Mouse (Mus musculus): ENCODE measurements around the gene Crebl2. TPM values are rescaled to one million over a fixed set of nuclear protein-coding genes. Genes with fewer than 3 reads are reported as not detected.

The Crebl2 gene
- polyA plus RNA-seq, 2 experiments, result 3.0 to 8.1 TPM

DNA sequence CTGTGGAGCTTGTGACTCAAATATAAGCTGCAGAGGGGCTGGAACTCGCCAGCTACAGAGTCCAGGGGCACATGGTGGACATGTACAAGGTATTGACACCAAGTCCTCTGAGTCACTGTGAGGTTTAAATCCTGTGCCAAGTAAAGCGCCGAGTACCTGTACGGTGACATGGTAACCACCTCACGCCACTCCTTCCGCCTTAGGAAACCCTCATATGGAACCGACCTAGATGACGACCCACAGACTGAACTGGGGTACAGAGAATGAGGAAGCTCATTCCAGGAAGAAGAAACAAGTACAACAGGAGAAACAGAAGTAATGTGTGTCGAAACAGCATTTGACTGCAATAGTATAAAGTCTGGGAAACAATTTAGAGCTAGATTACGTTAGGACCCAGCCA, 33.7 kb upstream of the Crebl2 start:
- no peak for TF ChIP-seq POLR2A (IDR thresholded peaks at IDR 0.05; ENCODE audit: borderline replicate concordance, extremely low read depth, insufficient read depth, insufficient read length)
- Histone ChIP-seq H3K4me2 (replicated peaks; ENCODE audit: low read depth, low read length, severe bottlenecking) (no peak overlapping the region), H3K4me3 (replicated peaks; ENCODE audit: low read length) (no peak overlapping the region), H3K4me1 (ENCODE audit: control insufficient read depth, insufficient read depth, low read length) (no peaks in the 10 kb centered on the region), H3K36me3 (ENCODE audit: control insufficient read depth, insufficient read depth, low read length) (no peaks in the 10 kb centered on the region), H3K9me3 (ENCODE audit: control insufficient read depth, low read length) (no peaks in the 10 kb centered on the region), H3K27me3 (ENCODE audit: control insufficient read depth, insufficient read depth, low read length) (no peaks in the 10 kb centered on the region), H3K27ac (replicated peaks; ENCODE audit: low read depth, low read length) (no peak overlapping the region), H3K9ac (ENCODE audit: low read depth, low read length, severe bottlenecking) (no peak overlapping the region)
- DNase-seq (ENCODE audit: low spot score) (no peak), ATAC-seq (ENCODE audit: low FRiP score, low read depth) (no peak)
- 84% methylated on average over 10 of the region's 10 CpGs for WGBS

DNA sequence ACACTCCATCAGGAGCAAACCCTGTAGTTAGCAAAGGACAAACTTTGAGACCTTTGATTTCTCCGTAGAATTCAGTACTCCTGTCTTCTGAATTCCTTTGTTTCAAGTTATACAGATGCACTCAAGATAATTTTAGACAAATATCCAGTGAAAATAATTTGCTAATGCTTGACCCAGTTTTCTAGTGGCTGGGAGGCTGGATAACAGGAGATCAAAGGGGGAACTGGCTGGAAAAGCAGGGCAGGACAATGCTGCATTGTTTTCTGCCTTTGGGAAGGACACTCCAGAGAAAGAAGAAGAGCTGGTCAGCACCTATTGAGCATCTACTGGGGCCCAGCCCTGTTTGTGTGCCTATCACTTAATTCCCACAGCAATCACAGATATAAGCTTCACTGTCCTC, 28.5 kb upstream of the Crebl2 start:
- 90% methylated on average over 1 of the region's 1 CpGs for WGBS

DNA sequence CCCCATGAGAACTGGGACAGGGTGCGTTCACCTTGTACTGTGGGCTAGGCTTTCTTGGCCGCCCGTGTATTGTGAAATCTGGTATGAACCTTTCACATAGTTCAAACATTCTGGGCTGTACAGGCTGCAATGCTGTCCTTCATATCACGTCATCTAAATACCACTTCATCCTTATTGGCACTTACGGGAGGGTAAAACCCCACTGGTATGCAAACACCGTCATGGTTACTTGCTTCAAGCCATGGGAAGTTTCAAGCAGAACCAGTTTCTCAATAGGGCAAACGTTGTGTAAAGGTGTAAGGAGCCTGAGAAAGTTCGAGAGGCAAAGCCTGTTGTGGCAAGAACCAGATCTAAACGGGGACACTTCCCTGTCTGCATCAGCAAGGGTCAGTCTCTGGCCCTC, 27.3 kb upstream of the Crebl2 start:
- ATAC-seq (ENCODE audit: low FRiP score, low read depth), result no peak
- Histone ChIP-seq H3K27ac (replicated peaks; ENCODE audit: low read depth, low read length) (no peak overlapping the region), H3K27me3 (ENCODE audit: control insufficient read depth, insufficient read depth, low read length) (no peaks in the 10 kb centered on the region), H3K9ac (ENCODE audit: low read depth, low read length, severe bottlenecking) (no peak overlapping the region), H3K4me2 (replicated peaks; ENCODE audit: low read depth, low read length, severe bottlenecking) (no peak overlapping the region), H3K9me3 (ENCODE audit: control insufficient read depth, low read length) (no peaks in the 10 kb centered on the region), H3K4me1 (ENCODE audit: control insufficient read depth, insufficient read depth, low read length) (no peaks in the 10 kb centered on the region), H3K36me3 (ENCODE audit: control insufficient read depth, insufficient read depth, low read length) (no peaks in the 10 kb centered on the region), H3K4me3 (replicated peaks; ENCODE audit: low read length) (no peak overlapping the region)
- no peak for DNase-seq (ENCODE audit: low spot score)
- WGBS, result 63% methylated on average over 9 of the region's 9 CpGs
- no peak for TF ChIP-seq POLR2A (IDR thresholded peaks at IDR 0.05; ENCODE audit: borderline replicate concordance, extremely low read depth, insufficient read depth, insufficient read length)

More for the DNA sequence above, 28.5 kb upstream of the Crebl2 start:
- no peak for TF ChIP-seq POLR2A (IDR thresholded peaks at IDR 0.05; ENCODE audit: borderline replicate concordance, extremely low read depth, insufficient read depth, insufficient read length)
- Histone ChIP-seq H3K9ac (ENCODE audit: low read depth, low read length, severe bottlenecking) (no peak overlapping the region), H3K27ac (replicated peaks; ENCODE audit: low read depth, low read length) (no peak overlapping the region), H3K36me3 (ENCODE audit: control insufficient read depth, insufficient read depth, low read length) (no peaks in the 10 kb centered on the region), H3K9me3 (ENCODE audit: control insufficient read depth, low read length) (no peaks in the 10 kb centered on the region), H3K4me3 (replicated peaks; ENCODE audit: low read length) (no peak overlapping the region), H3K4me2 (replicated peaks; ENCODE audit: low read depth, low read length, severe bottlenecking) (no peak overlapping the region), H3K27me3 (ENCODE audit: control insufficient read depth, insufficient read depth, low read length) (no peaks in the 10 kb centered on the region), H3K4me1 (ENCODE audit: control insufficient read depth, insufficient read depth, low read length) (no peaks in the 10 kb centered on the region)
- ATAC-seq (ENCODE audit: low FRiP score, low read depth) (no peak), DNase-seq (ENCODE audit: low spot score) (no peak)

DNA sequence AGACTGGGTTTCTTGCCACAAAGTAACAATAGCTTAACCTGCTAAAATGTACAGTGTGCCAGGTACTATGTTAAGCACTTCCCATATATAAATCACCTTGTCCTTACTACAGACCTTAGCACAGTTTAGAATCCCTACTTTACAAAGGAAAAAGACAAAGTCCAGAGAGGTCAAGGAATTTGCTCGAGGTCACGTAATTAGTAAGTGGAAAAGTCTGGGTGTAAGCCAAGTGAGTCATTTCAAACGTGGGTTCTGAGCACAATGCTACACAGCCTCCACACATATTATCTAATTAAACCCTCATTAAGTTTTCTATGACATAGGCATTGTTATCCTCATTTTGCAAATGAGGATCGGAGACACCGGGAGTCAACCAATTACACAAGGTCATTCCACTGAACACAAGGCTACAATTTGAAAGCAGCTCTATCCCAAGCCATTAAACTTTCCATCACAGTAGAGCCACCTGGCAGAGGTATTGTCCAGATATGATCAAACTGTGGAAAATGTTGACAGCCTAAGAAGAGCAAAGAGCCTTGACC, 25.1 kb upstream of the Crebl2 start:
- Histone ChIP-seq H3K9me3 (ENCODE audit: control insufficient read depth, low read length) (no peaks in the 10 kb centered on the region), H3K4me3 (replicated peaks; ENCODE audit: low read length) (no peak overlapping the region), H3K4me1 (ENCODE audit: control insufficient read depth, insufficient read depth, low read length) (no peaks in the 10 kb centered on the region), H3K9ac (ENCODE audit: low read depth, low read length, severe bottlenecking) (no peak overlapping the region), H3K27ac (replicated peaks; ENCODE audit: low read depth, low read length) (no peak overlapping the region), H3K4me2 (replicated peaks; ENCODE audit: low read depth, low read length, severe bottlenecking) (no peak overlapping the region), H3K27me3 (ENCODE audit: control insufficient read depth, insufficient read depth, low read length) (no peaks in the 10 kb centered on the region), H3K36me3 (ENCODE audit: control insufficient read depth, insufficient read depth, low read length) (no peaks in the 10 kb centered on the region)
- TF ChIP-seq POLR2A (IDR thresholded peaks at IDR 0.05; ENCODE audit: borderline replicate concordance, extremely low read depth, insufficient read depth, insufficient read length), result no peak
- 68% methylated on average over 5 of the region's 5 CpGs for WGBS
- DNase-seq (ENCODE audit: low spot score) (no peak), ATAC-seq (ENCODE audit: low FRiP score, low read depth) (no peak)

- 90% methylated on average over 6 of the region's 6 CpGs for WGBS
- TF ChIP-seq POLR2A (IDR thresholded peaks at IDR 0.05; ENCODE audit: borderline replicate concordance, extremely low read depth, insufficient read depth, insufficient read length), result no peak
- Histone ChIP-seq H3K9me3 (ENCODE audit: control insufficient read depth, low read length) (no peaks in the 10 kb centered on the region), H3K4me2 (replicated peaks; ENCODE audit: low read depth, low read length, severe bottlenecking) (no peak overlapping the region), H3K27me3 (ENCODE audit: control insufficient read depth, insufficient read depth, low read length) (no peaks in the 10 kb centered on the region), H3K27ac (replicated peaks; ENCODE audit: low read depth, low read length) (no peak overlapping the region), H3K4me1 (ENCODE audit: control insufficient read depth, insufficient read depth, low read length) (no peaks in the 10 kb centered on the region), H3K9ac (ENCODE audit: low read depth, low read length, severe bottlenecking) (no peak overlapping the region), H3K4me3 (replicated peaks; ENCODE audit: low read length) (no peak overlapping the region), H3K36me3 (ENCODE audit: control insufficient read depth, insufficient read depth, low read length) (no peaks in the 10 kb centered on the region)
- DNase-seq (ENCODE audit: low spot score) (no peak), ATAC-seq (ENCODE audit: low FRiP score, low read depth) (no peak)
Observed at GRCm38 (mm10) chr6:134806130-134806529, 23.8 kb upstream of the Crebl2 start.

DNA sequence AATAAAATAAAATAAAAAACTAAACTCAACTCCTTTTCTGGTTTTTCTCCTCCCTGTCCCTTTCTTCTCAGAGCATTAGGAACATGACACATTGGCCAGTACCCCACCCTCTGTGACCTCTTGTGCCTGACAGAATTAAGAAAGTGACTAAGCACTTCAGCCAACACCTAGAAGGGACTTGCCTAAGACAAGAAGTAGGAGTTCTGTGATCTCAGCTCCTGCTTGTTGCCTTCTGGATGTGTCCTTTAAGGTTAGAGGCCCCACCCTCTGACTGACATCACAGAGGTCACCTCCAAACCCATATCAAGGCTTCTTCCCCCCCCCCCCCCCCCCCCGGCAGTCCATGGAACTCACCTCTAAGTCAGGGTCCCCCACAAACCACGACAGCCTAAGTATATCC, 22.9 kb upstream of the Crebl2 start:
- no peak for TF ChIP-seq POLR2A (IDR thresholded peaks at IDR 0.05; ENCODE audit: borderline replicate concordance, extremely low read depth, insufficient read depth, insufficient read length)
- Histone ChIP-seq H3K4me3 (replicated peaks; ENCODE audit: low read length) (no peak overlapping the region), H3K9me3 (ENCODE audit: control insufficient read depth, low read length) (no peaks in the 10 kb centered on the region), H3K27ac (replicated peaks; ENCODE audit: low read depth, low read length) (no peak overlapping the region), H3K4me1 (ENCODE audit: control insufficient read depth, insufficient read depth, low read length) (no peaks in the 10 kb centered on the region), H3K27me3 (ENCODE audit: control insufficient read depth, insufficient read depth, low read length) (no peaks in the 10 kb centered on the region), H3K4me2 (replicated peaks; ENCODE audit: low read depth, low read length, severe bottlenecking) (no peak overlapping the region), H3K9ac (ENCODE audit: low read depth, low read length, severe bottlenecking) (no peak overlapping the region), H3K36me3 (ENCODE audit: control insufficient read depth, insufficient read depth, low read length) (no peaks in the 10 kb centered on the region)
- 58% methylated on average over 1 of the region's 2 CpGs for WGBS
- no peak for ATAC-seq (ENCODE audit: low FRiP score, low read depth)
- DNase-seq (ENCODE audit: low spot score), result no peak

Data from limb, embryonic 14.5 days (tissue).